Mouse (Mus musculus) small intestine, adult 2 months (tissue): ENCODE measurements at regions not wholly inside any gene's neighbourhood (a gene's known extent, or its start where the extent isn't known, plus 50 kb on each side); places are given as distances from the start of the nearest gene placed in this dataset.

Experiments
- CTCF ChIP-seq: fragments of 200-500 bp; IDR thresholded peaks from 2 replicates; pipeline ENCODE4 v1.5.1; 2012; ENCODE audit warnings: low read depth, mild to moderate bottlenecking, control low read depth, inconsistent platforms, low read length, moderate library complexity, mixed read lengths; ENCODE audit not compliant: insufficient replicate concordance, insufficient read length; ENCODE audit errors: extremely low read depth
- POLR2A ChIP-seq: fragments of 200-500 bp; IDR thresholded peaks from 2 replicates; pipeline ENCODE4 v1.6.1; 2012; ENCODE audit warnings: low read depth, mild to moderate bottlenecking, control low read depth, inconsistent platforms, low read length, moderate library complexity

GRCm38 (mm10) chr9:43915015-43915414 lies 128.2 kb upstream of the Thy1 start:
- TF ChIP-seq CTCF = no peak
- no peak for TF ChIP-seq POLR2A
